Mouse (Mus musculus): Measurements from ENCODE around the gene Oxnad1. TPM values are rescaled to one million over a fixed set of nuclear protein-coding genes. Genes with fewer than 3 reads are reported as not detected.

Oxnad1 gene
- 14.8 and 15.7 TPM in 2 replicates for polyA plus RNA-seq (2012; rRNA removed)

DNA sequence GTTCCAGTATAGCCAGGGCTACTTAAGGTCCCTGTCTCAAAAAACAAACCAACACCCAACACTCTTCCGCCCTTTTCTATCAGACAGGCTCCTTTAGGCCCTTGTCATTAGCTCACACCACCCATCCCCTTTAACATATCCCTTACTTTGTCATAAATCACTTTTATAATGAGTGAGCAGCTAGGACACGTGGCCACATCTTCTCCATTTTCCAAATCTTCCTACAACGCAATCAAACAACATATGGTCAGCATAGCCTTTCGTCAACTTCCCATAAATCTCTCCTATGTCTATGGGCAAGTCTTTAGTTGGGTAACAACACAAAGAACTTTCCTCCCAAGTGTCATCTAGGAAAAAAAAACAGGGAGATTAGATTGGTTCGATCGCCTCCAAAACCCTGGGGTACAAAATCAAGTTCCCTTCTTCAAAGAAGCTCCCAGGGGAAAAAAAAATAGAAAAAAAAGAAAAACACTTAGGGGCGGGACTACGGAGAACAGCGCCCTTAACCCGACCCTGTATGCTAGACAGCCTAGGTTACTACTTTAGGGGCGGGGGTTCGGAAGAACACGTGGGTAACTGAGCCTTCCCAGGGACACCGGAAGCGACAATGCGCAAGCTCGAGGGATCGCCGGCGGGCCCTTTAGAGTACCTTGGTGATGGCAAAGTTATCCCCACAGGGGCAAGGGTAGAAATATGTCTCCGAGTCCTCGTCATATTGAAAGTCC is at the start of gene Oxnad1:
TSS of gene Oxnad1 (plus strand) at position 614 of the 725 bp plus-strand sequence.

DNA sequence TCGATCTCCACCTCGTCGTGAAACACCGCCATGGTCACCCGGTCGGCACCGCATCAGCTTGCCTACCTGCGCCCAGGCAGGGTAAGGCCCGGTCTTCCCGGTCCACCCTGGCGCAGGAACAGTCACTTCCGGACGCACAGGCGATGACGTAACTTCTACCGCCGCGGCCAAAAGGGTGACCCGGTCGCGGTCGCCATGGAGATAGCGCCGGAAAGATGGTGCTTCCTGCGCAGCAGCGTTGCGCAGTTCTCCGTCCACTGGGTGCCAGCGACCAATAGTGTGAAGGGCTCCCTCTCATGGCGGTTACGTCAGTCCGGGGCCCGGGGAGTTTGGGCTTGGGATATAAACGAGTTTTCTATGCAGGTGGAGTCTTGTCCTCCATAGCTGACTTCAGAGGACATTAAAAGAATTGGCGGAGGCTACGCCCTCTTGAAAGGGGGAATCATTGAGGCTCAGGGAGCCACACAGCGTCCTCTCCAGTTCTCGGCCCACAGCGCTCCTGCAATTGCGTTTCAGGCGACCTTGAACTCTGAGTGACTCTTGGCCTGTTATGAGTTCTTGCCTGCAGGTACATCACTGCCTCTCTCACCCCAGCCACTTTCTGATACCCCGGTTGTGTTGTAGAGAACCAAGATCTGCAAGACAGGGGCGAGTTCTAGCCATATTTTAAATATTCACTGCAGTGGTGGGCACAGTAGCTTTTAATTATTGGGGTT is 470 bp downstream of the Oxnad1 start, which contains the start of gene Dph3:
TSS of gene Dph3 (minus strand) at position 244 of the 716 bp plus-strand sequence.

DNA sequence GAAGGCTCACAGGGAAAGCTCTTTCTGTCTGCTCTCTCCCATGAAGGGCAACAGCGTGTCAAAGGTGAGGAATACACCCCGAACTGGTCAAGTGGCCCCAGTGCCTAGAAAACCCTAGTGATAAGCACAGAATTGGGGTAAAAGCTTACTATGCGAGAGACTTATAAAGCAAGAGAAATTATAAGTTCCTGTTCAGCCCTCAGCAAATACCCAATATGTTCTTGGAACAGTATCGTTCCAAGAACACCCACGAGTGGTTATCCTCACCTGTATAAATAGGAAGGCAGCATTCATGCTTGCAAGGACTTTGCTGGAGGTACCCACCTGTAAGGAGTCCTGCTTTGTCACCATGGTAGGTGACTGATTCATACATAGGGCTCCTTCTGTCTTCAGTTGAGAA is 56.5 kb downstream of the Oxnad1 start, which contains the start of gene Msmb:
TSS of gene Msmb (plus strand) at position 301 of the 400 bp plus-strand sequence.

Other genes with a start within 250 kb of the Oxnad1 start
- gene Galnt15, start 56.4 kb upstream of the Oxnad1 start, polyA plus RNA-seq (2012; rRNA removed), result under 0.01 TPM in 1 of 2 replicates, not detected in the other
- gene Dph3, start 355 bp downstream of the Oxnad1 start, polyA plus RNA-seq (2012; rRNA removed), result 35.2 and 37.4 TPM in 2 replicates
- gene Msmb, start 56.6 kb downstream of the Oxnad1 start, polyA plus RNA-seq (2012; rRNA removed), result 0.15 and 0.27 TPM in 2 replicates
- 104 and 141 TPM in 2 replicates for gene Ncoa4, start 74.5 kb downstream of the Oxnad1 start, polyA plus RNA-seq (2012; rRNA removed)
- gene Timm23, start 116.5 kb downstream of the Oxnad1 start, polyA plus RNA-seq (2012; rRNA removed), result 90.5 and 100 TPM in 2 replicates
- 6.6 and 7.1 TPM in 2 replicates for gene Parg, start 116.6 kb downstream of the Oxnad1 start, polyA plus RNA-seq (2012; rRNA removed)
- 0.40 and 0.45 TPM in 2 replicates for gene Ogdhl, start 236.6 kb downstream of the Oxnad1 start, polyA plus RNA-seq (2012; rRNA removed)